Mouse (Mus musculus): Measurements from ENCODE around the gene Ap4b1.

DNA sequence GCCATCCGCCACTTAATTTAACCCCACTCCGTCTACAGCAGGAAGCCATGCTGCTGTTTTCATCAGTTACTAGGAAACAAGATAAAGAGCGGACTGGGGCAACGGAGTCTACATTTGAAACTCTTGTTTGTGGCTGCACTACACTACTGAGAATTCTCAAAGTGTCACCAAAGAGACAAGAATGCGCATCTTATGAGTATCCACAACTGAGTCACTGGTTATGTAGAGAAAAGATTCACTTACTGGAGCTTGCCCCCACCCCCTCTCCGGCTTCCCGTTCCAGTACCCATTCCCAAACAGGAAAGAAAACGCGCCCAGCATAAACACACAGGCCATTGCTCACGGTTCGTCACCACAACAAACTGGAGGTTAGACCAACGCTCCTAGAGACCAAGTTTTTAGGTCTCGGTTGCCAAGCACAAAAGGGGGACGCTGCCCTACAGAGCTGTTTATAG lies 19.4 kb upstream of the Ap4b1 start:
- TF ChIP-seq POLR2A (IDR thresholded peaks at IDR 0.05; ENCODE audit: borderline replicate concordance, insufficient read depth, low read length) (no peak), CTCF (IDR thresholded peaks at IDR 0.05; ENCODE audit: borderline replicate concordance, insufficient read depth, low read depth, low read length) (no peak)
